Mouse (Mus musculus): ENCODE measurements around the gene Fgfr2. TPM values are rescaled to one million over a fixed set of nuclear protein-coding genes. Genes with fewer than 3 reads are reported as not detected.
A peak's percentile ranks its signal among the peaks of the same experiment; 100 is the strongest.

Gene Fgfr2
- polyA plus RNA-seq, 1 experiment from 2014 or later: 18.5 TPM

- no peaks in the 10 kb centered on the region for H3K27me3 ChIP-seq (replicated peaks)
- no peak overlapping the region for H3K4me2 ChIP-seq
- WGBS (ENCODE audit: insufficient replicate concordance): 80% methylated on average over 5 of the region's 5 CpGs
- no peak overlapping the region for H3K9ac ChIP-seq
- peaks cover 47% of the 10 kb centered on the region for H3K4me1 ChIP-seq
- H3K27ac ChIP-seq: no peak overlapping the region
- no peak overlapping the region for H3K4me3 ChIP-seq
- H3K36me3 ChIP-seq: peaks cover 97% of the 10 kb centered on the region
- ATAC-seq: no peak
- H3K9me3 ChIP-seq (replicated peaks): no peaks in the 10 kb centered on the region
Observed at GRCm38 (mm10) chr7:132758875-132759274, 364.3 kb downstream of the Fgfr2 start.

- H3K4me2 ChIP-seq: no peak overlapping the region
- peaks cover 44% of the 10 kb centered on the region for H3K4me1 ChIP-seq
- H3K4me3 ChIP-seq: no peak overlapping the region
- 83% methylated on average over 5 of the region's 5 CpGs for WGBS (ENCODE audit: insufficient replicate concordance)
- no peak for ATAC-seq
- H3K36me3 ChIP-seq: peaks cover 99% of the 10 kb centered on the region
- no peaks in the 10 kb centered on the region for H3K27me3 ChIP-seq (replicated peaks)
- H3K9me3 ChIP-seq (replicated peaks): no peaks in the 10 kb centered on the region
- H3K9ac ChIP-seq: no peak overlapping the region
- no peak overlapping the region; the same call in 1 of the 2 replicates for H3K27ac ChIP-seq
Observed at GRCm38 (mm10) chr7:132756325-132756724, 366.8 kb downstream of the Fgfr2 start.

GRCm38 (mm10) chr7:132754389-132754750 lies 368.8 kb downstream of the Fgfr2 start:
- no peak overlapping the region for H3K4me3 ChIP-seq
- WGBS (ENCODE audit: insufficient replicate concordance): 82% methylated on average over 3 of the region's 3 CpGs
- H3K4me1 ChIP-seq: peaks cover 45% of the 10 kb centered on the region
- ATAC-seq: no peak
- peaks cover 100% of the 10 kb centered on the region for H3K36me3 ChIP-seq
- H3K9me3 ChIP-seq (replicated peaks): no peaks in the 10 kb centered on the region
- H3K27me3 ChIP-seq (replicated peaks): no peaks in the 10 kb centered on the region
- no peak overlapping the region for H3K4me2 ChIP-seq
- H3K9ac ChIP-seq: no peak overlapping the region
- H3K27ac ChIP-seq: peak overlapping the region; percentile 45; the same call in 1 of the 2 replicates

GRCm38 (mm10) chr7:132753518-132754388 lies 369.4 kb downstream of the Fgfr2 start:
- Histone ChIP-seq H3K9ac (no peak overlapping the region; the same call in 1 of the 2 replicates), H3K27me3 (replicated peaks) (no peaks in the 10 kb centered on the region), H3K4me3 (no peak overlapping the region), H3K27ac (no peak overlapping the region; the same call in 1 of the 2 replicates), H3K4me2 (no peak overlapping the region), H3K4me1 (peaks cover 45% of the 10 kb centered on the region), H3K36me3 (peaks cover 100% of the 10 kb centered on the region), H3K9me3 (replicated peaks) (no peaks in the 10 kb centered on the region)
- 69% methylated on average over 4 of the region's 4 CpGs for WGBS (ENCODE audit: insufficient replicate concordance)
- peak; percentile 35; the same call in 1 of the 2 replicates for ATAC-seq

DNA sequence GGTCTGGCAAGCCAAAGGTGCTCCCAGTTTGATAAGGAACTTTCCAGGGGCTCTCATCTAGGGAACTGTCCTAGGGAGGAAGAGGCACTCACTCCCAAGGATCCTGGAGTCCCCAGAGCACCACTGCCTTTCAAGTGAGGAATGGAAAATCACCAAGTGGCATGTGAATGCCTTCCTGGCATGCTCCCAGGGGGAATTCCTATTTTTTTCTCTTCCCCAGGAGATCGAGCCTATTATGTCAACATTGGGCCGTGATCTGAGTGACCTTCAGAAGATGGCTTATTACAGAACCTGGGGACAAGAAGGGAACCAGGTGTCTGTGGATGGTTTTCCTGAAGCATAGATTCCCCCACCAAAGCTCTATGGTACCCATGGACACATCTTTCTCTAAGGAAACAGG lies 371.4 kb downstream of the Fgfr2 start:
- ATAC-seq: no peak
- no peaks in the 10 kb centered on the region for H3K9me3 ChIP-seq (replicated peaks)
- no peak overlapping the region for H3K9ac ChIP-seq
- peaks cover 48% of the 10 kb centered on the region for H3K4me1 ChIP-seq
- no peak overlapping the region for H3K4me3 ChIP-seq
- WGBS (ENCODE audit: insufficient replicate concordance): 75% methylated on average over 2 of the region's 2 CpGs
- no peaks in the 10 kb centered on the region for H3K27me3 ChIP-seq (replicated peaks)
- H3K4me2 ChIP-seq: no peak overlapping the region
- H3K36me3 ChIP-seq: peaks cover 99% of the 10 kb centered on the region
- no peak overlapping the region for H3K27ac ChIP-seq

DNA sequence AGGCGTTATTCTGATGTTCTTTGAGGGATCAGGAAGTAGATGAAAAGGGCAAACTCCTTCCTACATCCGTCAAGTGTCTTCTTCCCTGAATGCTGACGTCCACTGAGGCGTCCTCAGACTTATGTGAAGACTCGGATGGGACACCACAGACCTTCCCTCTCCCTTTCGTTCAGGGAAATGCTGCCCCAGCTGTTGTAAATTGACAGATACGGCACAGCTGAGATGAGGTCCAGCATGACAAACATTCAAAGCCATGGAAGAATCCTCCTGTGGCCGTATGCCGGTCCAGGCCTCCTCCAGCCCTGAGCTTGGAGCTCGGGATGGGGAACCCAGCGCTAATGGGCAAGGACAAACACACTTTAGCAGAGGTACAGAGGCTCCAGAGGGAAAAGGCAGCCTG lies 373.6 kb downstream of the Fgfr2 start:
- no peak overlapping the region for H3K4me2 ChIP-seq
- H3K4me3 ChIP-seq: no peak overlapping the region
- no peak for ATAC-seq
- peaks cover 92% of the 10 kb centered on the region for H3K36me3 ChIP-seq
- peaks cover 33% of the 10 kb centered on the region for H3K4me1 ChIP-seq
- no peaks in the 10 kb centered on the region for H3K9me3 ChIP-seq (replicated peaks)
- no peak overlapping the region for H3K27ac ChIP-seq
- no peak overlapping the region for H3K9ac ChIP-seq
- no peaks in the 10 kb centered on the region for H3K27me3 ChIP-seq (replicated peaks)
- 93% methylated on average over 11 of the region's 11 CpGs for WGBS (ENCODE audit: insufficient replicate concordance)

DNA sequence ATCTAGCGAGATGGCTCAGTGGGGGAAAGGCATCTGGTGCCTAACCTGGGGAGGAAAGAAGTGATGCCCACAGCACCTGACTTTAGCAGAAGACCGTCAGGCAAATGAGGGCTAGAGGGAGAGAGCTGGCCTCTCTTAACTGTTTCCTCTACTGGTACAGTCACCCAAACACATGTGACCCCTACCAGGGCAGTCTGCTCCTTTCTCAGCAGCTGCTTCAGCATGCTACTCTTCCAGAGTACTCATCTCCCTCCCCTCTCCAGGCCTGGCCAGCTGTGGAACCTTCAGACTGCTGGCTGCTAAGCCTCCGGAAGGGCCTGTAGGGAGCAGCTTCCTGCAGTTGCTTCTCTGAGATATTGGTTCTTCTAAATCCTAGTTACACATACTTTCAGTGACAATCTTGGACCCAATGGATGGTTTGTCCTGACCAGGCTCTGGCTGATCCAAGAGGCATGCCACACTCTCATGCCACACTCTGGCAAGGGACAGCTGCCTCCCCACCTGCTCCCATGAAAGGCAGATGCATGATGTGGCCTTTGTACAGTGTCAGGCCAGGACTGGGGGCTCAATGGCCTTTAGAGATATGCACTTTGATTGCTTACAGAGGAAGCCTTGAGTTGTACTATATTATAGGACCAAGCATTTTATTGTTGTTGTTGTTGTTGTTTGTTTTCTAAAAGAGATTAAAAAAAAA lies 374.9 kb downstream of the Fgfr2 start:
- WGBS (ENCODE audit: insufficient replicate concordance): 68% methylated on average over 3 of the region's 3 CpGs
- Histone ChIP-seq H3K9me3 (replicated peaks) (no peaks in the 10 kb centered on the region), H3K27ac (no peak overlapping the region), H3K27me3 (replicated peaks) (no peaks in the 10 kb centered on the region), H3K4me3 (no peak overlapping the region), H3K36me3 (peaks cover 80% of the 10 kb centered on the region), H3K9ac (no peak overlapping the region), H3K4me2 (no peak overlapping the region), H3K4me1 (peaks cover 21% of the 10 kb centered on the region; the same call in 1 of the 2 replicates)
- ATAC-seq: no peak; the same call in 1 of the 2 replicates

DNA sequence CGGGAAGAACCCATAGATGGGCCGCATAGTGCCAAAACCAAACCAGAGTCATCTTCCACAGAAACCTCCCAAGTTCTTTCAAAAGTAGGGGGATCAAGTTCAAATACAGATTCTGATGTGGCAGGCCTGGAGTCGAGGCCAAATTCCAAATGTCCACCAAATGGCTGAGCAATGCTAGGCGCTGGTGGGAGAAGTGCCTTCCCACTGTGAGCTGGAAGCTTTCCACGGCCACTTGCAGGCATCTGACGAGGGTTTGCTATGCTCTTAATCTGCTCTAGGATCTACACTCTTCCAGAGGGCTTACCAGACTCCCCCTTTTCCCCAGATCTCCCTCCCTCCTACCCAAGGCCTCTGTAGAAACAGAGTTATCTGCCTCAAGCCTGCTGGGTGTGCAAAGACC lies 376.1 kb downstream of the Fgfr2 start:
- peaks cover 32% of the 10 kb centered on the region for H3K4me1 ChIP-seq
- no peak for ATAC-seq
- H3K27me3 ChIP-seq (replicated peaks): no peaks in the 10 kb centered on the region
- H3K9ac ChIP-seq: no peak overlapping the region
- H3K9me3 ChIP-seq (replicated peaks): no peaks in the 10 kb centered on the region
- H3K27ac ChIP-seq: no peak overlapping the region
- peaks cover 79% of the 10 kb centered on the region for H3K36me3 ChIP-seq
- no peak overlapping the region for H3K4me3 ChIP-seq
- H3K4me2 ChIP-seq: no peak overlapping the region
- 78% methylated on average over 6 of the region's 6 CpGs for WGBS (ENCODE audit: insufficient replicate concordance)

- H3K27ac ChIP-seq: no peak overlapping the region
- peaks cover 64% of the 10 kb centered on the region for H3K4me1 ChIP-seq
- no peaks in the 10 kb centered on the region for H3K27me3 ChIP-seq (replicated peaks)
- H3K9ac ChIP-seq: no peak overlapping the region
- no peak overlapping the region for H3K4me3 ChIP-seq
- ATAC-seq: no peak
- no peak overlapping the region for H3K4me2 ChIP-seq
- H3K36me3 ChIP-seq: peaks cover 67% of the 10 kb centered on the region
- H3K9me3 ChIP-seq (replicated peaks): no peaks in the 10 kb centered on the region
- WGBS (ENCODE audit: insufficient replicate concordance): 81% methylated on average over 5 of the region's 5 CpGs
Observed at GRCm38 (mm10) chr7:132742912-132743311, 380.2 kb downstream of the Fgfr2 start.

DNA sequence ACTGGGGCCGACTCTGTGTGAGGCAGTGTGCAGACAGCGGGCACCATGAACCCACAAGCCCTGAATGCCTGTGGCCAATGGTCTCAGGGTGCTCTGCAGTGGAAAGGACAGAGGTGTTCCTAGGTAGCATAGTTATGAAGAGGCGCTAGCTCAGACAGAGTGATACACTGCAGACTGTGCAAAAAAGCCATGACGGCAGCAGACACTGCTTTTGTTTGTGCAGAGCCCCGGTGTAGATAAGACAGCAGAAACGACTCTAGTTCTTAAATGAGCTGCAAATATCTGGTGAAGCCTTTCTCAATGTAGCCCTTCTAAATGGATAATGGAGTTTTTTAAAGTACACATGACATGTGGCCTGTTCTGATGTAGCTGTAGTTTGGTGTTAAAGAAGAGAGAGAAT lies 383.3 kb downstream of the Fgfr2 start:
- peak overlapping the region; percentile 72 for H3K9ac ChIP-seq
- H3K4me3 ChIP-seq: peak overlapping the region; percentile 40
- no peaks in the 10 kb centered on the region for H3K27me3 ChIP-seq (replicated peaks)
- peaks cover 61% of the 10 kb centered on the region for H3K36me3 ChIP-seq
- peak overlapping the region; percentile 65 for H3K4me2 ChIP-seq
- H3K4me1 ChIP-seq: peaks cover 83% of the 10 kb centered on the region
- peak overlapping the region; percentile 90 for H3K27ac ChIP-seq
- 43% methylated on average over 6 of the region's 6 CpGs for WGBS (ENCODE audit: insufficient replicate concordance)
- peak; percentile 44 for ATAC-seq
- H3K9me3 ChIP-seq (replicated peaks): no peaks in the 10 kb centered on the region

DNA sequence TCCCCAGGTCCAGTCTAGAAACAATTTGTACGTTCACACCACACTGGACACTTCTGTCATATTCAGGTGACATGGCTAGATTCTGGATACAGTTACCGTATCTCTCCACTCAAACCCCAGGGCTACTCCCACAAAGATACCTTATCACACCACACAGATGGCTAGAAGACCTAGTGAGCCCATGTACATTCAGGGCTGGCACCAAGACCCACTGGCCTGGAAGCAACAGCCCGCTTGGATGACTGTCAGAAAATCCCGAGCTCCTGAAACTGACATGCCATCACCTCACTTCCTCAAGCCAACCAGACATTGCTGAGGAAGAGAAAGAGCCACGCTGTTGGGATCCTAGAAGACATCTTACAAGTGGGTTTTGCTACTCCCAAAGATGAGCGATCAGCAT lies 384.3 kb downstream of the Fgfr2 start:
- ATAC-seq: peak; percentile 89
- 34% methylated on average over 6 of the region's 6 CpGs for WGBS (ENCODE audit: insufficient replicate concordance)
- H3K4me1 ChIP-seq: peaks cover 89% of the 10 kb centered on the region

More for the DNA sequence above, 384.3 kb downstream of the Fgfr2 start:
- Histone ChIP-seq H3K4me3 (peak overlapping the region; percentile 40), H3K9ac (peak overlapping the region; percentile 72), H3K9me3 (replicated peaks) (no peaks in the 10 kb centered on the region), H3K4me2 (peak overlapping the region; percentile 65), H3K36me3 (peaks cover 70% of the 10 kb centered on the region), H3K27ac (peak overlapping the region; percentile 90), H3K27me3 (replicated peaks) (no peaks in the 10 kb centered on the region)

Data from liver, embryonic 12.5 days (tissue).